Mouse (Mus musculus) stomach, postnatal 0 days (tissue): ENCODE measurements around the gene Kcna7. TPM values are rescaled to one million over a fixed set of nuclear protein-coding genes. Genes with fewer than 3 reads are reported as not detected.
"Not testable (repeated sequence)": the region's sequence is repeated elsewhere in the genome, so short reads cannot be mapped to it uniquely, and the experiment has no call there.

Experiments used
- ATAC-seq: fragments of 200-750 bp; cut with Nextera tagmentation; 2 replicates; pipeline ENCODE4 v1.8.0; 2017; ENCODE audit not compliant: low FRiP score, low TSS enrichment
- DNase-seq: peaks from one replicate; pipeline ENCODE4 v3.0.0-alpha.2; 2016; ENCODE audit warnings: low spot score
- H3K27ac ChIP-seq: fragments of 300-500 bp; sonication (generic); replicated peaks from 2 replicates; pipeline ENCODE4 v1.5.1; 2014; ENCODE audit warnings: mild to moderate bottlenecking, control low read depth
- H3K27me3 ChIP-seq: fragments of 300-500 bp; sonication (generic); 2 replicates; pipeline ENCODE4 v1.6.1; 2014; ENCODE audit warnings: low read length; ENCODE audit not compliant: control insufficient read depth, insufficient read depth
- H3K36me3 ChIP-seq: fragments of 300-500 bp; sonication (generic); 2 replicates; pipeline ENCODE4 v1.6.1; 2014; ENCODE audit warnings: low read length, mixed read lengths; ENCODE audit not compliant: control insufficient read depth, insufficient read depth
- H3K4me1 ChIP-seq: fragments of 300-500 bp; sonication (generic); replicated peaks from 2 replicates; pipeline ENCODE4 v1.6.1; 2014; ENCODE audit warnings: antibody characterized with exemption; ENCODE audit not compliant: control insufficient read depth, insufficient read depth
- H3K4me2 ChIP-seq: fragments of 300-500 bp; sonication (generic); replicated peaks from 2 replicates; pipeline ENCODE4 v1.6.1; 2014; ENCODE audit warnings: low read depth, mild to moderate bottlenecking, control low read depth, moderate library complexity
- H3K4me3 ChIP-seq: fragments of 300-500 bp; sonication (generic); 2 replicates; pipeline ENCODE4 v1.5.1; 2014; ENCODE audit warnings: low read depth, low read length, control low read depth
- H3K9ac ChIP-seq: fragments of 300-500 bp; sonication (generic); 2 replicates; pipeline ENCODE4 v1.6.1; 2014; ENCODE audit warnings: mild to moderate bottlenecking, low read length, control low read depth, mixed read lengths
- H3K9me3 ChIP-seq: fragments of 300-500 bp; sonication (generic); 2 replicates; pipeline ENCODE4 v1.6.1; 2016; ENCODE audit warnings: low read length; ENCODE audit not compliant: control insufficient read depth
- CTCF ChIP-seq: IDR thresholded peaks from 2 replicates; pipeline ENCODE4 v1.5.1; 2016; ENCODE audit warnings: antibody characterized with exemption, low read depth, mild to moderate bottlenecking, moderate library complexity
- EP300 ChIP-seq: optimal IDR thresholded peaks from 2 replicates; pipeline ENCODE3; 2016; ENCODE audit warnings: antibody characterized with exemption
- WGBS: fragments of 180-500 bp; shearing (Covaris S2); extraction: QIAGEN DNeasy Blood & Tissue Kit; methylation state at CpG from one replicate; pipeline ENCODE4 v1.1.7; 2014; 5-methylcytosine and 5-hydroxymethylcytosine counted together
- polyA plus RNA-seq: library from polyadenylated mRNA; unstranded; fragments of >200 nt; fragmentation: Nextera tagmentation; extraction: Ambion mirVana; gene quantifications from 2 replicates; pipeline ENCODE4 v1.2.1, GENCODE M21; 2015

Kcna7 gene
- polyA plus RNA-seq = 0.15 and 0.17 TPM in 2 replicates

- H3K27ac ChIP-seq = no peak within 1 kb of the TSS
- WGBS = 14% methylated on average over 28 of the region's 28 CpGs
- peak within 1 kb of the TSS; percentile 58 for H3K4me2 ChIP-seq
- no peaks in the 10 kb centered on the region for H3K9me3 ChIP-seq
- H3K9ac ChIP-seq = 0 out of 2 replicates have a peak within 1 kb of the TSS, but pooled peaks have one; percentile 13
- H3K36me3 ChIP-seq = no peaks in the 10 kb centered on the region
- H3K4me1 ChIP-seq = no peaks in the 10 kb centered on the region; the same call in 1 of the 2 replicates
- DNase-seq (peak; percentile 57), ATAC-seq (peak; percentile 31; the same call in 1 of the 2 replicates)
- H3K4me3 ChIP-seq = peak within 1 kb of the TSS; percentile 42
- TF ChIP-seq EP300 = no peak
- peak; percentile 87 for TF ChIP-seq CTCF
- H3K27me3 ChIP-seq = peaks cover 12% of the 10 kb centered on the region
Observed at GRCm38 (mm10) chr7:45405091-45406075, at the start of gene Kcna7. Kcna7 (plus strand) TSS chr7:45405653.

GRCm38 (mm10) chr7:45356087-45356486 is 49.4 kb upstream of the Kcna7 start:
- Histone ChIP-seq H3K9me3 (no peaks in the 10 kb centered on the region), H3K4me1 (no peaks in the 10 kb centered on the region), H3K4me3 (no peak overlapping the region), H3K9ac (no peak overlapping the region), H3K4me2 (no peak overlapping the region), H3K27ac (no peak overlapping the region), H3K36me3 (no peaks in the 10 kb centered on the region), H3K27me3 (peaks cover 2% of the 10 kb centered on the region; the same call in 1 of the 2 replicates)
- no peak for TF ChIP-seq EP300
- no peak for TF ChIP-seq CTCF
- 46% methylated on average over 13 of the region's 13 CpGs for WGBS
- ATAC-seq (no peak), DNase-seq (peak; percentile 49)

DNA sequence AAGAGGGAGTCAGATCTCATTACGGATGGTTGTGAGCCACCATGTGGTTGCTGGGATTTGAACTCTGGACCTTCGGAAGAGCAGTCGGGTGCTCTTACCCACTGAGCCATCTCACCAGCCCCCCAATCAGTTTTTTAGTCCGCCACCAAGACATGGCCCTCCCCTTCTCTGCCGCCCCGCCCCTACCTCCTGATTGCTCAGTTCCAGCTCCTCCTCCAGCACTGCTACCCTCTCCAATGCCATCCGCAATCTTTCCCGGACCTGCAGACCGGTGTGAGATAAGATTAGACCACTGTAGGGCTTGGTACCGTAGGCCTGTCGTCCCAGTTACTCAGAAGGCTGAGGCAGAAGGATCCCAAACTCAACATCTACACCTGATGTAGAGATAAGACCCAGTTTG is 46.4 kb upstream of the Kcna7 start:
- H3K9me3 ChIP-seq, H3K36me3 ChIP-seq, H3K4me3 ChIP-seq, H3K4me1 ChIP-seq, H3K27me3 ChIP-seq, ATAC-seq, H3K4me2 ChIP-seq, H3K27ac ChIP-seq, H3K9ac ChIP-seq, DNase-seq: not testable (repeated sequence)
- 58% methylated on average over 10 of the region's 11 CpGs for WGBS

DNA sequence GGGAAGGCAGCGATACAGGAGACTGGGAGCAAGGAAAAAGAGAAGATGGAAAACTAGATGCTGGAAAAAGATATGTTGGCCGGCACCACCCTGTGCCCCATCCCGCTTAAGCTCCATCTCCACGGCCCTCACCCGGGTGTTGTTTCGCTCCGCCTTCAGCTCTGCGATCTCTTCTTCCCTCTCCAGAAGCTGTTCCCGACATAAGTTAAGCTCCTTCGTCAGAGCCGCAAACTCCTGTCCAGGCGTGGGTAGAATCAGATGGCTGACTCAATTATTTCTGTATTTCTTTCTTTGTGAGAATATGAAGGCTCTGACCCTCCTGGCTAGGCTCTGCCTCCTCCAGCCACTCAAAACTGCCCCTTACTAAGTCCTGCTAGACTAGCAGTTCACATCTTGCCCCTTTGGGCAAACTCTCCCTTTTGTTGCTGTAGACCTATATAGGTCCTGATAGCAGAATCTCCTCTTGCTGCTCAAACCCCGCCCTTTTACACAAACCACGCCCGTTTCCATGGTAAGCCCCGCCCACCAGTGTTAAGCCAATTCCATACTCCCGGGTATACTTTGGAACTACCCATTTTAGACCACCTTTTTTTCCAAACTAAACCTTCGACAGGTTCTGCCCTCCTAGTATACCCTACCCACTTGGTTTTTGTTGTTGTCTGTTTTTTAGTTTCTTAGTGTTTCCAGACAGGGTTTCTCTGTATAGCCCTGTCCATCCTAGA is 44.9 kb upstream of the Kcna7 start:
- Histone ChIP-seq H3K27me3 (peaks cover 2% of the 10 kb centered on the region; the same call in 1 of the 2 replicates), H3K4me3 (peak overlapping the region; percentile 38; the same call in 1 of the 2 replicates), H3K4me2 (no peak overlapping the region; the same call in 1 of the 2 replicates), H3K36me3 (no peaks in the 10 kb centered on the region), H3K4me1 (no peaks in the 10 kb centered on the region), H3K27ac (no peak overlapping the region), H3K9me3 (no peaks in the 10 kb centered on the region), H3K9ac (no peak overlapping the region)
- ATAC-seq (0 out of 2 replicates have a peak, but pooled peaks have one; percentile 0), DNase-seq (no peak)
- 50% methylated on average over 18 of the region's 18 CpGs for WGBS
- no peak for TF ChIP-seq CTCF
- TF ChIP-seq EP300 = no peak

- peaks cover 3% of the 10 kb centered on the region; the same call in 1 of the 2 replicates for H3K4me1 ChIP-seq
- peaks cover 2% of the 10 kb centered on the region; the same call in 1 of the 2 replicates for H3K27me3 ChIP-seq
- peak overlapping the region; percentile 38 for H3K4me3 ChIP-seq
- H3K9ac ChIP-seq = peak overlapping the region; percentile 35; the same call in 1 of the 2 replicates
- DNase-seq (peak; percentile 80), ATAC-seq (peak; percentile 79)
- H3K36me3 ChIP-seq = no peaks in the 10 kb centered on the region
- no peaks in the 10 kb centered on the region for H3K9me3 ChIP-seq
- peak overlapping the region; percentile 40; the same call in 1 of the 2 replicates for H3K27ac ChIP-seq
- peak overlapping the region; percentile 60 for H3K4me2 ChIP-seq
- TF ChIP-seq CTCF (no peak), EP300 (no peak)
- under 1% methylated on average over 43 of the region's 43 CpGs for WGBS
Observed at GRCm38 (mm10) chr7:45361243-45361804, 44.1 kb upstream of the Kcna7 start.
